Mouse (Mus musculus): ENCODE data around the gene Gtdc1.

- peak; percentile 84; the same call in 1 of the 2 replicates for TF ChIP-seq EP300 (IDR thresholded peaks at IDR 0.05; ENCODE audit: insufficient read depth, low read depth, low read length)
- TF ChIP-seq POLR2A (IDR thresholded peaks at IDR 0.05; ENCODE audit: insufficient read depth, low read length) = no peak
- no peak for TF ChIP-seq CTCF (IDR thresholded peaks at IDR 0.05; ENCODE audit: low read depth, low read length)
These were observed 401.1 kb downstream of the Gtdc1 start for GRCm38 (mm10) chr2:44526110-44527032.

Measured in ES-Bruce4 (cell line).